Mouse (Mus musculus) testis, adult 2 months (tissue): Measurements from ENCODE around the gene Ranbp9. TPM values are rescaled to one million over a fixed set of nuclear protein-coding genes. Genes with fewer than 3 reads are reported as not detected.

Experiments used
- H3K27ac ChIP-seq: fragments of 200-500 bp; 2 replicates; pipeline ENCODE4 v1.5.1; 2012; ENCODE audit warnings: low read depth, low read length; ENCODE audit not compliant: control insufficient read depth, insufficient read depth
- H3K27me3 ChIP-seq: fragments of 200-500 bp; 2 replicates; pipeline ENCODE4 v1.6.1; 2012; ENCODE audit warnings: mild to moderate bottlenecking, low read length, moderate library complexity; ENCODE audit not compliant: control insufficient read depth, insufficient read depth
- H3K36me3 ChIP-seq: fragments of 200-500 bp; 2 replicates; pipeline ENCODE4 v1.6.1; 2012; ENCODE audit warnings: mild to moderate bottlenecking, low read length; ENCODE audit not compliant: control insufficient read depth, insufficient read depth
- H3K4me1 ChIP-seq: fragments of 200-500 bp; 2 replicates; pipeline ENCODE4 v1.6.1; 2012; ENCODE audit warnings: low read length; ENCODE audit not compliant: control insufficient read depth, insufficient read depth
- H3K4me3 ChIP-seq: fragments of 200-500 bp; 2 replicates; pipeline ENCODE4 v1.5.1; 2012; ENCODE audit warnings: low read depth, mild to moderate bottlenecking, low read length, moderate library complexity, mixed read lengths; ENCODE audit not compliant: control insufficient read depth
- CTCF ChIP-seq: fragments of 200-500 bp; IDR thresholded peaks from 2 replicates; pipeline ENCODE4 v1.5.1; 2012; ENCODE audit warnings: low read depth, mild to moderate bottlenecking, inconsistent platforms, low read length, moderate library complexity; ENCODE audit not compliant: control insufficient read depth, insufficient read depth, insufficient replicate concordance
- POLR2A ChIP-seq: fragments of 200-500 bp; IDR thresholded peaks from 2 replicates; pipeline ENCODE4 v1.6.1; 2012; ENCODE audit warnings: low read depth, mild to moderate bottlenecking, inconsistent platforms, low read length, moderate library complexity; ENCODE audit not compliant: control insufficient read depth
- polyA plus RNA-seq: library from polyadenylated mRNA; depleted of rRNA; stranded (reverse); fragments of >200 nt; gene quantifications from 2 replicates; pipeline ENCODE4 v1.2.3, GENCODE M21; 2012

The Ranbp9 gene
- polyA plus RNA-seq, 1 experiment = 164 TPM

DNA sequence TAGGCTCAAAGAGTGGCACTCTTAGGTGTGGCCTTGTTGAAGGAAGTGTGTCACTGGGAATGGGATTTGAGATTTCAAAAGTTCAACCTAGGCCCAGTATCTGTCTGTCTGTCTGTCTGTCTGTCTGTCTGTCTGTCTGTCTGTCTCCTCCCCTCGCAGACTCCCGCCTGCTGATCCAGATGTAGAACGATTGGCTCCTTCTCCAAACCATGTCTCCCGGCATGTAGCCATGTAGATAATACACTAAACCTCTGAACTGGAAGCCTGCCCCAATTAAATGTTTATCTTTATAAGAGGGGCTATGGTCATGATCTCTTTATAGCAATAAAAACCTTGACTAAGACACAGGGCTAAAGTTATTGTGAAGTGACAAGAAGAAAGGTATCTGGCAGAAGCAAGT lies 35.3 kb downstream of the Ranbp9 start:
- Histone ChIP-seq H3K4me1 (no peaks in the 10 kb centered on the region; the same call in 1 of the 2 replicates), H3K27ac (no peak overlapping the region), H3K27me3 (no peaks in the 10 kb centered on the region), H3K36me3 (no peaks in the 10 kb centered on the region), H3K4me3 (no peak overlapping the region)
- no peak for TF ChIP-seq CTCF
- no peak for TF ChIP-seq POLR2A

DNA sequence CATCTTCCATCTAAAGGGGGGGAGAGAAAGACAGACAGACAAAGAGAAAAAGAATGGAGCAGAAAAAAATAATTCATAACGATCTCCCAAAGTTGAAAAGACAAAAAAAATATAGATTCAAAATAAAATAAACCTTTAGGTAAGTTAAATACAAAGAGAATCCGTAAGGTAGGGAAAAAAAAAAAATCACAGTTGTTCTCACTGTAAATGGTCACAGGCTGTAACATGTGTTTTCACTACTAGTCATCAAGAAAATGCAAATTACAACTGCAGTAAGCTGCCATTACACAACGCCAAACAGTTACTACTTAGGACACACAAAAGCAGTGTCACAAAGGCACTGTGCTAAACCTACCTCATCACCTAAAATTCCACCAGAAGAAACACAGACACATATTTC lies 36.4 kb downstream of the Ranbp9 start:
- Histone ChIP-seq H3K36me3 (no peaks in the 10 kb centered on the region), H3K4me3 (no peak overlapping the region), H3K27me3 (no peaks in the 10 kb centered on the region), H3K4me1 (no peaks in the 10 kb centered on the region; the same call in 1 of the 2 replicates), H3K27ac (no peak overlapping the region)
- TF ChIP-seq CTCF = no peak
- TF ChIP-seq POLR2A = no peak

DNA sequence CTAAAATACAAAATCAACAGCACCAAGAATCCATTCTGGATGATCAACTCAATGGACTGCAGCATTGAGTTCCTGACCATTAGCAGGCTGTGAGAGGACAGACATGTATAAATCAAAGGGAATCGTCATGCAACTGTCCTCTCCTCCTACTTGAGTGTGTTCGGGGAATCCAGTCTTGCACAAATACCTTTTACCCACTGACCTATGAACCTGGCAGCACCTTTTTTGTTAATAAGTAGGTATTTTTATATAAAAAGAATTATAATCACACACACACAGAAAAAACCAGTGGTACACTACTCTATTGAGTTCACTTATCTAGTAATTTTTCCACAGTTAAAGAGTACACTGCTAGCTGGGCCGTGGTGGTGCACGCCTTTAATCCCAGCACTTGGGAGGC lies 37.4 kb downstream of the Ranbp9 start:
- no peaks in the 10 kb centered on the region; the same call in 1 of the 2 replicates for H3K4me1 ChIP-seq
- H3K27ac ChIP-seq = no peak overlapping the region
- H3K36me3 ChIP-seq = no peaks in the 10 kb centered on the region
- H3K4me3 ChIP-seq = no peak overlapping the region
- H3K27me3 ChIP-seq = no peaks in the 10 kb centered on the region
- no peak for TF ChIP-seq CTCF
- no peak for TF ChIP-seq POLR2A

DNA sequence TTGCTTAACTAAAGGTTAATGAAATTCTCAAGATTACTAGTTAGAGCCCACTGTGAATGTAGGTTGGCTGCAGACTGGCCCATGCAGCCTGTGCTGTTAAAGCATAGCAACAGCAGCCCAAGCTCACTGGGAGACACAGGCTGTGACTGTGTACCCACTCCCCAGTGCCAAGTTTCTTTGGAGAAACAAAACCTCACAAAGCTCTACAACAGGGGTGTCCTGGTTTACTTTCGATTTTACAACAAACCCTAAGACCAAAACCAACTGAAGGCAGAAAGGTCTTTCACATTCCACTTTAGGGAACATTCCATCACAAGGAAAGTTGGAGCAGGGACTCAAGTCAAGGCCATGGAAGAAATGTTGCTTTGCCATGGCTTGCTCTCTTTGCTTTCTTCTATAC lies 38.5 kb downstream of the Ranbp9 start:
- Histone ChIP-seq H3K4me1 (no peaks in the 10 kb centered on the region; the same call in 1 of the 2 replicates), H3K36me3 (no peaks in the 10 kb centered on the region), H3K27ac (no peak overlapping the region), H3K4me3 (no peak overlapping the region), H3K27me3 (no peaks in the 10 kb centered on the region)
- no peak for TF ChIP-seq POLR2A
- TF ChIP-seq CTCF = no peak

DNA sequence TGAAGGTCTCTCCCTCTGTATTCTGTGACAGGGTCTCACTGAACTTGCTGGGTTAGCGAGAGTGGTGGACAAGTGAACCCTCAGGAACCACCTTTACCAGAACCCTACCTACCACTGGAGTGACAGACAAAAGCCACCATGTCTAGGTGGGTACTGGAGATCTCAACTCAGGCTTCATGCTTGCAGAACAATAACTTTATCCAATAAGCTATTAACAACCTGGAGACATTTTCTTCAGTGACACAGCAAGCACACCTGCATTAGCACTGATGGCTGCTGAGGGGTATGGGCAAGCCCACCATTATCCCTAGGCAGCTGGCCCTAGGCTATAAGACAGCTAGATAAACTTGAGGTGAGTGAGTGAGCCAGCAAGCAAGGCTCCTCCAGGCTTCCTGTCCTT lies 40.7 kb downstream of the Ranbp9 start:
- Histone ChIP-seq H3K4me3 (no peak overlapping the region), H3K27ac (no peak overlapping the region), H3K36me3 (no peaks in the 10 kb centered on the region), H3K4me1 (no peaks in the 10 kb centered on the region), H3K27me3 (no peaks in the 10 kb centered on the region)
- TF ChIP-seq POLR2A (no peak), CTCF (no peak)

DNA sequence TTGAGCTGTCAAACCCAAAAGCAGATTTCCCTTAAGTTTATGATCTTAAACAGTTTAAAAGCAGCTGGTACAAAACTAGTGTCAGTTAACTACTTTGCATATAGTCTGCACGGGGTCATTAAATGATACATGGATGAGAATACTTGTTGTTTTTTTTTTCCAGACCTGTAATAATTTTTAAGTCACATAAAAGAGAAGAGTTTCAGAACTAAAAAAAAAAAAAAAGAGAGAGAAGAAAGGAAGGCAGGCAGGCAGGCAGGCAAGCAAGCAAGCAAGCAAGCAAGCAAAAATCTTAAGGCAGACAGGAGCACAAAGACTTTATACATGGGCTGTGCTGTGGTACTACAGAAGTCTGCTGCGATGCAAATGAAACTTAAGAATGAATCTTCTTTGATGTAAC lies 47.7 kb downstream of the Ranbp9 start:
- Histone ChIP-seq H3K27ac (no peak overlapping the region), H3K36me3 (no peaks in the 10 kb centered on the region), H3K4me1 (no peaks in the 10 kb centered on the region), H3K4me3 (no peak overlapping the region), H3K27me3 (no peaks in the 10 kb centered on the region)
- TF ChIP-seq POLR2A = no peak
- no peak for TF ChIP-seq CTCF

DNA sequence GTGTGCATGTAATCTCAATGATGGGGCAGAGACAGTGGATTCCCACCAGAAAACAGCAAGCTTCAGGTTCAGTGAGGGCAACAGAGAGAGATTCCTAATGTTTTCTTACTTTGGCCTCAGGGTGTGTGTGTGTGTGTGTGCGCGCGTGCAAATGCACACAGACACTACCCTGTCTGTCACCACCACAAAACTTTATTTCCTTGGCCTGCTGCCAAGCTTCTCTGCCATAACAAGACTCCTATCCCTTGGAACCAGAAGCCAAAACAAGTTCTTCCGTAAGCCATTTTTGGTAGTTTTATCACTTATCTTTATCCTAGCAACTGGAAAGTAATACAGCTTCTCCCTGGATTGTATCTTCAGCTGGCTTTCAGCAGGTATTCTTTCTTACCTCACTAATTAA lies 52.6 kb downstream of the Ranbp9 start:
- H3K4me1 ChIP-seq = no peaks in the 10 kb centered on the region
- no peak overlapping the region for H3K27ac ChIP-seq
- TF ChIP-seq POLR2A (no peak), CTCF (no peak)
- no peaks in the 10 kb centered on the region for H3K27me3 ChIP-seq
- H3K4me3 ChIP-seq = no peak overlapping the region
- H3K36me3 ChIP-seq = no peaks in the 10 kb centered on the region; the same call in 1 of the 2 replicates

DNA sequence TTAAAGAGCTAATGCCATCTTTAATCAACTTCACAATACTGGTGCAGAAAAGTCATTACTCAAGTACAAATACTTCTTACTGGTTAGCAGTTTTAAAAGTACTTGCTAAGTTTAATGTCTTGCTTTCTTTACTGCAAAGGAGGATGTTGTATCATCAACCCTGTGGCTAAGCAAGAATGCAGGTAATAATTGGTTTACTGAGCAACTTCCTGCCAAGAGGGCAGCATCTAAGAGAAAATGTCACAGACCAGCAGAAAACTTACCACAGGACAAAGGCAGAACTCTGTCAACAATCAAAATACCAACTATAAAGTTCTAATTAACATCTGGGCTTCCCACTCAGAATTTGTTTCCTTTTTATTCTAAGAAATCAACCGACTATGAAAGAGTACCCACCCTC lies 65.8 kb downstream of the Ranbp9 start:
- Histone ChIP-seq H3K4me1 (no peaks in the 10 kb centered on the region), H3K36me3 (peaks cover 5% of the 10 kb centered on the region), H3K27me3 (no peaks in the 10 kb centered on the region), H3K27ac (no peak overlapping the region), H3K4me3 (no peak overlapping the region)
- TF ChIP-seq POLR2A = no peak
- TF ChIP-seq CTCF = no peak
